Mouse (Mus musculus) embryonic facial prominence, embryonic 14.5 days (tissue): ENCODE results near the gene Trak1. TPM values are rescaled to one million over a fixed set of nuclear protein-coding genes. Genes with fewer than 3 reads are reported as not detected.

Source experiments
- ATAC-seq: fragments of 200-750 bp; cut with Nextera tagmentation; 2 replicates; pipeline ENCODE4 v1.8.0; 2017; ENCODE audit warnings: low read depth, moderate number of reproducible peaks, moderate TSS enrichment
- DNase-seq: peaks from one replicate; pipeline ENCODE4 v3.0.0-alpha.2; 2015; ENCODE audit warnings: low spot score
- H3K27ac ChIP-seq: fragments of 300-500 bp; sonication (generic); replicated peaks from 2 replicates; pipeline ENCODE4 v1.5.1; 2014; ENCODE audit warnings: low read depth, mild to moderate bottlenecking, low read length, moderate library complexity
- H3K27me3 ChIP-seq: fragments of 300-500 bp; sonication (generic); replicated peaks from 2 replicates; pipeline ENCODE4 v1.6.1; 2014; ENCODE audit warnings: low read length; ENCODE audit not compliant: control insufficient read depth, insufficient read depth
- H3K36me3 ChIP-seq: fragments of 300-500 bp; sonication (generic); 2 replicates; pipeline ENCODE4 v1.6.1; 2014; ENCODE audit warnings: low read length, mixed read lengths; ENCODE audit not compliant: control insufficient read depth, insufficient read depth
- H3K4me1 ChIP-seq: fragments of 300-500 bp; sonication (generic); 2 replicates; pipeline ENCODE4 v1.6.1; 2014; ENCODE audit warnings: antibody characterized with exemption, low read length; ENCODE audit not compliant: control insufficient read depth, insufficient read depth
- H3K4me2 ChIP-seq: fragments of 300-500 bp; sonication (generic); 2 replicates; pipeline ENCODE4 v1.6.1; 2014; ENCODE audit warnings: low read depth, mild to moderate bottlenecking, low read length, moderate library complexity, mixed read lengths
- H3K4me3 ChIP-seq: fragments of 300-500 bp; sonication (generic); 2 replicates; pipeline ENCODE4 v1.5.1; 2014; ENCODE audit warnings: low read depth, mild to moderate bottlenecking, low read length
- H3K9ac ChIP-seq: fragments of 300-500 bp; sonication (generic); 2 replicates; pipeline ENCODE4 v1.6.1; 2014; ENCODE audit warnings: low read depth, mild to moderate bottlenecking, low read length, moderate library complexity, mixed read lengths
- H3K9me3 ChIP-seq: fragments of 300-500 bp; sonication (generic); 2 replicates; pipeline ENCODE4 v1.6.1; 2016; ENCODE audit warnings: low read length; ENCODE audit not compliant: control insufficient read depth
- WGBS: fragments of 180-500 bp; shearing (Covaris S2); extraction: QIAGEN DNeasy Blood & Tissue Kit; methylation state at CpG from one replicate; pipeline ENCODE4 v1.1.7; 2014; 5-methylcytosine and 5-hydroxymethylcytosine counted together
- polyA plus RNA-seq: library from polyadenylated mRNA; unstranded; fragments of >200 nt; fragmentation: Nextera tagmentation; extraction: Ambion mirVana; gene quantifications from 2 replicates; pipeline ENCODE4 v1.2.1, GENCODE M21; 2014

Gene Trak1
- polyA plus RNA-seq, 1 experiment from 2014 or later, result 28.3 TPM

- H3K9ac ChIP-seq, result no peak overlapping the region
- peak; percentile 73 for DNase-seq
- H3K27me3 ChIP-seq, result no peaks in the 10 kb centered on the region
- WGBS, result 28% methylated on average over 6 of the region's 6 CpGs
- no peaks in the 10 kb centered on the region for H3K9me3 ChIP-seq
- H3K36me3 ChIP-seq, result no peaks in the 10 kb centered on the region
- H3K27ac ChIP-seq, result peak overlapping the region; percentile 46; the same call in 1 of the 2 replicates
- H3K4me2 ChIP-seq, result no peak overlapping the region
- H3K4me1 ChIP-seq, result peaks cover 16% of the 10 kb centered on the region; the same call in 1 of the 2 replicates
- ATAC-seq, result peak; percentile 39; the same call in 1 of the 2 replicates
- H3K4me3 ChIP-seq, result no peak overlapping the region
Observed at GRCm38 (mm10) chr9:121430379-121430778, 133.1 kb downstream of the Trak1 start.

GRCm38 (mm10) chr9:121433745-121434528 is 136.6 kb downstream of the Trak1 start:
- Histone ChIP-seq H3K27ac (no peak overlapping the region), H3K27me3 (no peaks in the 10 kb centered on the region), H3K36me3 (no peaks in the 10 kb centered on the region), H3K9ac (no peak overlapping the region), H3K9me3 (no peaks in the 10 kb centered on the region), H3K4me3 (no peak overlapping the region), H3K4me1 (peaks cover 24% of the 10 kb centered on the region; the same call in 1 of the 2 replicates), H3K4me2 (no peak overlapping the region)
- DNase-seq, result no peak
- ATAC-seq, result no peak
- WGBS, result 87% methylated on average over 15 of the region's 15 CpGs

- H3K27me3 ChIP-seq, result no peaks in the 10 kb centered on the region
- no peaks in the 10 kb centered on the region for H3K9me3 ChIP-seq
- no peak for DNase-seq
- WGBS, result 67% methylated on average over 3 of the region's 3 CpGs
- no peak overlapping the region for H3K4me2 ChIP-seq
- H3K36me3 ChIP-seq, result no peaks in the 10 kb centered on the region
- H3K9ac ChIP-seq, result no peak overlapping the region
- no peak for ATAC-seq
- no peak overlapping the region for H3K27ac ChIP-seq
- peaks cover 15% of the 10 kb centered on the region; the same call in 1 of the 2 replicates for H3K4me1 ChIP-seq
- H3K4me3 ChIP-seq, result no peak overlapping the region
Observed at GRCm38 (mm10) chr9:121435332-121435956, 138.1 kb downstream of the Trak1 start.

GRCm38 (mm10) chr9:121436501-121436900 is 139.2 kb downstream of the Trak1 start:
- no peaks in the 10 kb centered on the region for H3K27me3 ChIP-seq
- H3K4me2 ChIP-seq, result no peak overlapping the region
- ATAC-seq (no peak), DNase-seq (no peak)
- 50% methylated on average over 1 of the region's 1 CpGs for WGBS
- no peak overlapping the region for H3K9ac ChIP-seq
- no peak overlapping the region for H3K27ac ChIP-seq
- no peaks in the 10 kb centered on the region for H3K36me3 ChIP-seq
- peaks cover 10% of the 10 kb centered on the region; the same call in 1 of the 2 replicates for H3K4me1 ChIP-seq
- H3K4me3 ChIP-seq, result no peak overlapping the region
- H3K9me3 ChIP-seq, result no peaks in the 10 kb centered on the region

GRCm38 (mm10) chr9:121442145-121442544 is 144.8 kb downstream of the Trak1 start:
- WGBS, result 82% methylated on average over 1 of the region's 1 CpGs
- H3K4me3 ChIP-seq, result no peak overlapping the region

GRCm38 (mm10) chr9:121443696-121444366 is 146.5 kb downstream of the Trak1 start:
- H3K9me3 ChIP-seq, result no peaks in the 10 kb centered on the region
- H3K4me1 ChIP-seq, result no peaks in the 10 kb centered on the region
- no peak overlapping the region for H3K9ac ChIP-seq
- H3K36me3 ChIP-seq, result peaks cover 54% of the 10 kb centered on the region
- no peaks in the 10 kb centered on the region for H3K27me3 ChIP-seq
- H3K27ac ChIP-seq, result no peak overlapping the region
- no peak overlapping the region for H3K4me3 ChIP-seq
- H3K4me2 ChIP-seq, result no peak overlapping the region
- WGBS, result 71% methylated on average over 31 of the region's 31 CpGs
- no peak for ATAC-seq
- no peak for DNase-seq

More at GRCm38 (mm10) chr9:121442145-121442544, 144.8 kb downstream of the Trak1 start:
- Histone ChIP-seq H3K27me3 (no peaks in the 10 kb centered on the region), H3K9ac (no peak overlapping the region), H3K9me3 (no peaks in the 10 kb centered on the region), H3K4me2 (no peak overlapping the region), H3K27ac (no peak overlapping the region), H3K4me1 (no peaks in the 10 kb centered on the region), H3K36me3 (peaks cover 37% of the 10 kb centered on the region)
- ATAC-seq, result no peak
- no peak for DNase-seq

- H3K9ac ChIP-seq, result no peak overlapping the region
- H3K4me3 ChIP-seq, result no peak overlapping the region
- no peak overlapping the region for H3K27ac ChIP-seq
- peaks cover 58% of the 10 kb centered on the region for H3K36me3 ChIP-seq
- H3K4me1 ChIP-seq, result no peaks in the 10 kb centered on the region
- H3K9me3 ChIP-seq, result no peaks in the 10 kb centered on the region
- no peak for DNase-seq
- WGBS, result 79% methylated on average over 3 of the region's 3 CpGs
- no peak overlapping the region for H3K4me2 ChIP-seq
- no peaks in the 10 kb centered on the region for H3K27me3 ChIP-seq
- no peak for ATAC-seq
Observed at GRCm38 (mm10) chr9:121444367-121444707, 147.0 kb downstream of the Trak1 start.

GRCm38 (mm10) chr9:121445364-121445763 is 148.1 kb downstream of the Trak1 start:
- Histone ChIP-seq H3K9me3 (no peaks in the 10 kb centered on the region), H3K36me3 (peaks cover 65% of the 10 kb centered on the region), H3K27ac (no peak overlapping the region), H3K9ac (no peak overlapping the region), H3K4me1 (no peaks in the 10 kb centered on the region), H3K27me3 (no peaks in the 10 kb centered on the region), H3K4me3 (no peak overlapping the region), H3K4me2 (no peak overlapping the region)
- WGBS, result 95% methylated on average over 2 of the region's 2 CpGs
- no peak for DNase-seq
- ATAC-seq, result 0 out of 2 replicates have a peak, but pooled peaks have one; percentile 22
